ENCODE assay signal across 17 mouse cellular contexts in the genomic region with DNA sequence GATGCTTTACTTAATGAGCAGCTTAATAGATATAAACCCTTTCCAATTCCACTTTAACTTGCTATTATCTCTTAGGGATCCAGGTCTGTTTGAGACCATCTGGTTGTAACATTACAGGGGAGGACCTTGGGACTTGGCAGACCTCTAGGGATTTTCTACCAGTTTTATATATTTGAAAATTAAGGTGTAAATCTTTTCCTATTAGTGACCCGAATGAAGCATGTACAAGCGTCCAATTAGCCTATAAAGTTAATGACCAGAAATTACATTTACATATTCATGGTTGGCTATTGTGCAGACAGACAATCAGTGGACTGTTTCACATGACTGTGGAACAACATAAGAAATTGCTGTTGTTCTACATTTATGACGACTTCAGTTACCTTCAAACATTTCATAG.
A peak's percentile ranks its signal among the peaks of the same experiment; 100 is the strongest.
DNase-seq lines count a peak whose midpoint lies in the region; ATAC-seq and TF ChIP-seq lines count a peak whose summit lies in the region.
"Had no signal": no experiment of that assay in that cellular context is flagged by ENCODE, and none has a peak within 500 bp of the region (broad histone marks: within the 10 kb centered on the region; RNA-seq: fewer than 3 reads in every experiment).

No protein-coding gene starts in this region.

- no peak overlapping the region for H3K4me3 ChIP-seq in forebrain, embryonic 14.5 days (ENCODE audit: low read depth, low read length)
- H3K4me3 ChIP-seq in forebrain, embryonic 16.5 days (replicated peaks; ENCODE audit: low read length): no peak overlapping the region
- H3K4me3 ChIP-seq in hindbrain, embryonic 15.5 days: no peak overlapping the region
- no peak overlapping the region for H3K4me3 ChIP-seq in hindbrain, postnatal 0 days (ENCODE audit: low read length)
- H3K4me3 ChIP-seq: embryonic facial prominence, embryonic 13.5 days; forebrain, embryonic 13.5 days; gastrocnemius, adult 2 months; heart, embryonic 12.5 days; intestine, embryonic 15.5 days had no signal

- H3K27me3 ChIP-seq in forebrain, embryonic 14.5 days (replicated peaks; ENCODE audit: control insufficient read depth, insufficient read depth, low read length): no peaks in the 10 kb centered on the region
- no peaks in the 10 kb centered on the region for H3K27me3 ChIP-seq in forebrain, embryonic 16.5 days (replicated peaks; ENCODE audit: control insufficient read depth, insufficient read depth, low read length)
- H3K27me3 ChIP-seq in hindbrain, embryonic 15.5 days: no peaks in the 10 kb centered on the region
- H3K27me3 ChIP-seq in hindbrain, postnatal 0 days (ENCODE audit: insufficient read depth, low read length): no peaks in the 10 kb centered on the region
- H3K27me3 ChIP-seq: embryonic facial prominence, embryonic 13.5 days; forebrain, embryonic 13.5 days; heart, embryonic 12.5 days; intestine, embryonic 15.5 days had no signal

- H3K4me2 ChIP-seq in forebrain, embryonic 14.5 days (ENCODE audit: low read length): no peak overlapping the region
- H3K4me2 ChIP-seq in forebrain, embryonic 16.5 days (ENCODE audit: low read length): no peak overlapping the region
- H3K4me2 ChIP-seq in hindbrain, embryonic 15.5 days: no peak overlapping the region
- no peak overlapping the region for H3K4me2 ChIP-seq in hindbrain, postnatal 0 days (ENCODE audit: low read depth, low read length)
- H3K4me2 ChIP-seq: embryonic facial prominence, embryonic 13.5 days; forebrain, embryonic 13.5 days; heart, embryonic 12.5 days; intestine, embryonic 15.5 days had no signal

- no peaks in the 10 kb centered on the region for H3K36me3 ChIP-seq in forebrain, embryonic 14.5 days (ENCODE audit: control insufficient read depth, insufficient read depth, low read length)
- H3K36me3 ChIP-seq in forebrain, embryonic 16.5 days (ENCODE audit: control insufficient read depth, insufficient read depth): no peaks in the 10 kb centered on the region
- no peaks in the 10 kb centered on the region for H3K36me3 ChIP-seq in hindbrain, embryonic 15.5 days
- no peaks in the 10 kb centered on the region for H3K36me3 ChIP-seq in hindbrain, postnatal 0 days (ENCODE audit: insufficient read depth, low read length)
- H3K36me3 ChIP-seq: embryonic facial prominence, embryonic 13.5 days; heart, embryonic 12.5 days; intestine, embryonic 15.5 days had no signal

- H3K9me3 ChIP-seq in forebrain, embryonic 14.5 days (replicated peaks; ENCODE audit: control insufficient read depth, low read length): no peaks in the 10 kb centered on the region
- H3K9me3 ChIP-seq in forebrain, embryonic 16.5 days (ENCODE audit: control insufficient read depth, low read length): no peaks in the 10 kb centered on the region
- H3K9me3 ChIP-seq in hindbrain, embryonic 15.5 days: no peaks in the 10 kb centered on the region
- no peaks in the 10 kb centered on the region for H3K9me3 ChIP-seq in hindbrain, postnatal 0 days (ENCODE audit: low read length)
- H3K9me3 ChIP-seq: embryonic facial prominence, embryonic 13.5 days; forebrain, embryonic 13.5 days; heart, embryonic 12.5 days; intestine, embryonic 15.5 days had no signal

- ATAC-seq in forebrain, embryonic 14.5 days: 0 out of 2 replicates have a peak, but pooled peaks have one; percentile 12
- no peak for ATAC-seq in forebrain, embryonic 16.5 days
- ATAC-seq in hindbrain, embryonic 15.5 days (ENCODE audit: low FRiP score, low read depth): 0 out of 2 replicates have a peak, but pooled peaks have one; percentile 38
- ATAC-seq in hindbrain, postnatal 0 days: no peak
- ATAC-seq: forebrain, embryonic 13.5 days; intestine, embryonic 15.5 days had no signal

- DNase-seq in forebrain, embryonic 14.5 days (ENCODE audit: low spot score): peak; percentile 27
- no peak for DNase-seq in hindbrain, postnatal 0 days (ENCODE audit: low spot score)
- DNase-seq in retina, postnatal 1 day: peak; percentile 80
- no peak for DNase-seq in retina, embryonic 14.5 days (ENCODE audit: low spot score)
- no peak for DNase-seq in frontal cortex, postnatal 10 days (ENCODE audit: low spot score in 2 of 2)
- DNase-seq: adrenal gland, postnatal 10 days; cerebellum, adult 11-12 months; cerebellum, adult 9-10 months; cerebellum, postnatal 25 days; gastrocnemius, adult 2 months; gastrocnemius, postnatal 25 days had no signal

- WGBS in forebrain, embryonic 14.5 days: 18% methylated on average over 3 of the region's 3 CpGs
- 24% methylated on average over 3 of the region's 3 CpGs for WGBS in forebrain, embryonic 16.5 days
- 32% methylated on average over 3 of the region's 3 CpGs for WGBS in hindbrain, embryonic 15.5 days
- WGBS in hindbrain, postnatal 0 days: 39% methylated on average over 3 of the region's 3 CpGs

- H3K4me1 ChIP-seq in forebrain, embryonic 14.5 days (ENCODE audit: control insufficient read depth, insufficient read depth, low read length): no peaks in the 10 kb centered on the region
- peaks cover 6% of the 10 kb centered on the region for H3K4me1 ChIP-seq in forebrain, embryonic 16.5 days (replicated peaks; ENCODE audit: control insufficient read depth, insufficient read depth, low read length)
- peaks cover 4% of the 10 kb centered on the region; the same call in 1 of the 2 replicates for H3K4me1 ChIP-seq in hindbrain, embryonic 15.5 days (replicated peaks)
- no peaks in the 10 kb centered on the region for H3K4me1 ChIP-seq in hindbrain, postnatal 0 days (ENCODE audit: insufficient read depth, low read length)
- H3K4me1 ChIP-seq: embryonic facial prominence, embryonic 13.5 days; heart, embryonic 12.5 days; intestine, embryonic 15.5 days had no signal

- H3K27ac ChIP-seq in forebrain, embryonic 14.5 days (ENCODE audit: low read depth, low read length): no peak overlapping the region
- H3K27ac ChIP-seq in forebrain, embryonic 16.5 days (ENCODE audit: low read length): no peak overlapping the region
- no peak overlapping the region for H3K27ac ChIP-seq in hindbrain, embryonic 15.5 days (replicated peaks)
- H3K27ac ChIP-seq in hindbrain, postnatal 0 days: no peak overlapping the region
- H3K27ac ChIP-seq: embryonic facial prominence, embryonic 13.5 days; forebrain, embryonic 13.5 days; gastrocnemius, adult 2 months; intestine, embryonic 15.5 days had no signal

- no peak overlapping the region for H3K9ac ChIP-seq in forebrain, embryonic 14.5 days (ENCODE audit: low read length)
- no peak overlapping the region for H3K9ac ChIP-seq in forebrain, embryonic 16.5 days (replicated peaks; ENCODE audit: low read depth, low read length)
- no peak overlapping the region for H3K9ac ChIP-seq in hindbrain, embryonic 15.5 days
- H3K9ac ChIP-seq in hindbrain, postnatal 0 days (replicated peaks; ENCODE audit: low read length): no peak overlapping the region
- H3K9ac ChIP-seq: embryonic facial prominence, embryonic 13.5 days; forebrain, embryonic 13.5 days; heart, embryonic 12.5 days; intestine, embryonic 15.5 days had no signal

- TF ChIP-seq CTCF in hindbrain, postnatal 0 days (IDR thresholded peaks at IDR 0.05; ENCODE audit: low read depth): no peak

Comparison
In these comparisons a context has a peak if more than half of its experiments do, and no peak if none do; other contexts are left out.
1. ATAC-seq: peak in forebrain, embryonic 14.5 days (single experiment) and hindbrain, embryonic 15.5 days (single experiment); none in forebrain, embryonic 16.5 days (single experiment) and hindbrain, postnatal 0 days (single experiment).
2. DNase-seq: peak in forebrain, embryonic 14.5 days (single experiment) and retina, postnatal 1 day (single experiment); none in hindbrain, postnatal 0 days (single experiment), retina, embryonic 14.5 days (single experiment) and frontal cortex, postnatal 10 days (0 of 2).